Mouse (Mus musculus) erythroblast, embryonic 14.5 days (primary cell): ENCODE data around the gene Atl2.

Experiments used
- GATA1 ChIP-seq: IDR thresholded peaks from 2 replicates; pipeline ENCODE4 v1.6.1; 2012; ENCODE audit warnings: low read length, inconsistent platforms, mixed read lengths
- TAL1 ChIP-seq: IDR thresholded peaks from 3 replicates; pipeline ENCODE4 v1.6.1; 2012; ENCODE audit warnings: low read length, inconsistent platforms, mixed read lengths

GRCm38 (mm10) chr17:79865027-79865426, 30.9 kb downstream of the Atl2 start:
- TF ChIP-seq TAL1 (no peak), GATA1 (no peak)
